Mouse (Mus musculus) erythroblast, embryonic 14.5 days (primary cell): ENCODE results near the gene Rpl18. TPM values are rescaled to one million over a fixed set of nuclear protein-coding genes. Genes with fewer than 3 reads are reported as not detected.
A peak's percentile ranks its signal among the peaks of the same experiment; 100 is the strongest.

ENCODE experiments used
- H3K27me3 ChIP-seq: 2 replicates; pipeline ENCODE4 v1.6.1; 2012; ENCODE audit warnings: inconsistent platforms; ENCODE audit not compliant: control insufficient read depth
- H3K36me3 ChIP-seq: 2 replicates; pipeline ENCODE4 v1.6.1; 2012; ENCODE audit warnings: mild to moderate bottlenecking, inconsistent platforms; ENCODE audit not compliant: control insufficient read depth
- H3K4me1 ChIP-seq: 2 replicates; pipeline ENCODE4 v1.6.1; 2012; ENCODE audit warnings: inconsistent platforms; ENCODE audit not compliant: control insufficient read depth
- H3K4me3 ChIP-seq: replicated peaks from 2 replicates; pipeline ENCODE3; 2012; ENCODE audit warnings: moderate library complexity, mild to moderate bottlenecking, inconsistent platforms
- H3K9me3 ChIP-seq: 2 replicates; pipeline ENCODE4 v1.6.1; 2012; ENCODE audit warnings: low read length, inconsistent platforms, mixed read lengths; ENCODE audit not compliant: control insufficient read depth
- GATA1 ChIP-seq: IDR thresholded peaks from 2 replicates; pipeline ENCODE4 v1.6.1; 2012; ENCODE audit warnings: low read length, inconsistent platforms, mixed read lengths
- TAL1 ChIP-seq: IDR thresholded peaks from 3 replicates; pipeline ENCODE4 v1.6.1; 2012; ENCODE audit warnings: low read length, inconsistent platforms, mixed read lengths
- polyA plus RNA-seq: library from polyadenylated mRNA; stranded (reverse); fragments of >175 nt; gene quantifications from 2 replicates; pipeline ENCODE4 v1.2.3, GENCODE M21; 2012

Rpl18 gene
- polyA plus RNA-seq, 1 experiment: 1,232 TPM

DNA sequence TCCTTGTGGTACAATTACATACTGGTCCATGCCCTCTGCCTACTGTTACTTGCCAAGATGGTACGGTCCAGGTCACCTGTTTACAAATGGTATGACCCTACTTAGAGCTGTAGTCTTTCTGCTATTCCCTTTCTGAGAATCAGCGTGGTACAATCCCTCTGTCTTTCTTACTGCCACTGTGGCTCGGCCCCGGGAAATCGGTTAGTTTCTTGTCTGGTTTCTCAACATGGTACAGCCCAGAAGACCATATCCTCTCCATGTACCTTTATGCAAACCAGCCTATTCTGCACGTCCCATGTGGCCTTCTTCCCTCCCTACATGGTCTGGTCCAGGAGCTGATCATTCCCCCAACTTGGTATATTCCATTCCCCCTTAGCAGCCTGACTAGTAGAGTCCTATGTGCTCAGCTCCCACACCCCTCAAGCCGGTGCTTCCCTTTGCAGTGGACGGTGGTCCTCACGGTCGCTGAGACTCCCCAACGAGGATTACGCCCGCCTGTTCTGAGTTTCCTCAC lies 11.2 kb upstream of the Rpl18 start:
- TF ChIP-seq GATA1 (no peak), TAL1 (no peak)

DNA sequence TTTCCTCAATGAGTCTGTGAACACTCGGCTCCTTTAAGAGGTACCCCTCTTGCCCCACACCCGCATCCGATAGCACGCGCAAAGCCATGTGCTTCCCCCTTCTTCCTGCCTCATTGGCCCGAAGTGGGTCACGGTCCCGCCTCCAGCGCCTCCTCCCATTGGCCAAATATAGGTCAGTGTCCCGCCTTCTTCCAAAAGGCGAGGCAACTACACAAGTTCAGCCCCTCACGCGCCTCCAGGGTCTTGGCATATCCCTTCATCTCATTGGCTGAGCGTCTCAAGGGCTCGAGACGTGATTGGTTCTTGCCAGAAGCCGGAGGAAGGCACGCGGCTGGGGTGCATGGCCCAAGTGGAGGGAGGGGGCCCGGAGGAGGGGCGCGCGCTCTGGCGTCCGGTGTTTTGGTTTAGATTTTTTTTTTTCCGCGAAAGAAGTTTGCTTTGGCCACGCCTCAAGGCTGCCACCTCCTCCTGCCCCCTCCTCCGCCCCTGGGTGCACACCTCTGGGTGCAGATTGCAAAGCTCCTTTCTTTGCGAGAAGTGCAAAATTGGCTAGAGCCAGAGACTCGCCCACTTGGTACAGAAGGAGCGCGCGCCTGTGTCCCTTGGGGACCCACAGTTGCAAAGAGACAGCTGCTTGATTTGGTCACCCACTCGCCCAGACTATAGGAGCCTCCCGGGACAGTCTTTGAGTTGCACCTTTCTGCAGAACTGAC lies 10.4 kb upstream of the Rpl18 start, which contains the start of gene Dbp:
Gene Dbp (plus strand): TSS at position 359 of the 713 bp plus-strand sequence.
- peaks cover 52% of the 10 kb centered on the region for H3K4me1 ChIP-seq
- H3K27me3 ChIP-seq: peaks cover 35% of the 10 kb centered on the region
- peak within 1 kb of the TSS; percentile 67 for H3K4me3 ChIP-seq
- H3K9me3 ChIP-seq: 0 out of 2 replicates have a peak, but pooled peaks cover 2% of the 10 kb centered on the region
- H3K36me3 ChIP-seq: peaks cover 2% of the 10 kb centered on the region
- no peak for TF ChIP-seq GATA1
- TF ChIP-seq TAL1: no peak

More for the DNA sequence above, 11.2 kb upstream of the Rpl18 start:
- peaks cover 2% of the 10 kb centered on the region; the same call in 1 of the 2 replicates for H3K9me3 ChIP-seq
- peaks cover 43% of the 10 kb centered on the region for H3K27me3 ChIP-seq
- H3K4me1 ChIP-seq: peaks cover 52% of the 10 kb centered on the region
- no peaks in the 10 kb centered on the region for H3K36me3 ChIP-seq
- H3K4me3 ChIP-seq: peak overlapping the region; percentile 67

- no peak for TF ChIP-seq TAL1
- H3K4me3 ChIP-seq: peak overlapping the region; percentile 67
- peaks cover 52% of the 10 kb centered on the region for H3K4me1 ChIP-seq
- peaks cover 29% of the 10 kb centered on the region for H3K27me3 ChIP-seq
- H3K9me3 ChIP-seq: 0 out of 2 replicates have a peak, but pooled peaks cover 2% of the 10 kb centered on the region
- peaks cover 7% of the 10 kb centered on the region for H3K36me3 ChIP-seq
Observed at GRCm38 (mm10) chr7:45705443-45705864, 9.8 kb upstream of the Rpl18 start.

GRCm38 (mm10) chr7:45705873-45706281 lies 9.4 kb upstream of the Rpl18 start:
- TF ChIP-seq TAL1 (no peak), GATA1 (no peak)
- peaks cover 52% of the 10 kb centered on the region for H3K4me1 ChIP-seq
- H3K9me3 ChIP-seq: no peaks in the 10 kb centered on the region
- peak overlapping the region; percentile 67 for H3K4me3 ChIP-seq
- peaks cover 12% of the 10 kb centered on the region for H3K36me3 ChIP-seq
- peaks cover 25% of the 10 kb centered on the region for H3K27me3 ChIP-seq

- TF ChIP-seq GATA1: no peak
- no peak for TF ChIP-seq TAL1
- H3K4me3 ChIP-seq: peak overlapping the region; percentile 67
- H3K4me1 ChIP-seq: peaks cover 52% of the 10 kb centered on the region
- peaks cover 16% of the 10 kb centered on the region for H3K27me3 ChIP-seq
- H3K36me3 ChIP-seq: peaks cover 21% of the 10 kb centered on the region
- no peaks in the 10 kb centered on the region for H3K9me3 ChIP-seq
Observed at GRCm38 (mm10) chr7:45706721-45707241, 8.5 kb upstream of the Rpl18 start.

DNA sequence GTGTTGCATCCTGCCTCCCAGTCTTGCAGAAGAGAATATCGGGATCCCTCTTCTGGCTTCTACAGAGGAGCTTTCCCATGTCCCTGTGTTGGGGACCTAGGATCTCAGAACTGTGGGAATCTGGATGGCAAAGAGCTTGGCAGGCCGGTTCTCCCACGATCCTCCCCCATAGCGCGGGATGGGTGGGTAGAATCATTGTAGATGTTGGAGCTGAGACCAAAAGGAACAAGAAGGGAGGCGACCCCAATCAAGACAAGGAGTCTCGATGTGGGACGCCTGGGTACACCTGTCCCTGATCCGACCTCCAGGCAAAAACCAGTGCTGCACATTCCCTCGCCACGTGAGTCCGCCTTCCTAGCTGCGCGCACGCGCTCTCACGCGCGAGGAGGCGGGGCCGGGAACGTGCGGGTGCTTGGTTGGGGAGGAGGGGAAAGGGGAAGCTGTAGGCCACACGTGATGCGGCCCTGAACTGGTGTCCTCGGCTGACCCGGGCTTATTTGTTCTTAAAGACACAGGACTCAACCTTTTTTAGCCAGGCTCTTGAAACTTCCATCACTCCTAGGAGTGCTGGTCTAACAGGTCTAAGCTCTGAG lies 7.8 kb upstream of the Rpl18 start:
- no peak for TF ChIP-seq GATA1
- TF ChIP-seq TAL1: no peak
- Histone ChIP-seq H3K4me1 (peaks cover 56% of the 10 kb centered on the region), H3K36me3 (peaks cover 27% of the 10 kb centered on the region)

DNA sequence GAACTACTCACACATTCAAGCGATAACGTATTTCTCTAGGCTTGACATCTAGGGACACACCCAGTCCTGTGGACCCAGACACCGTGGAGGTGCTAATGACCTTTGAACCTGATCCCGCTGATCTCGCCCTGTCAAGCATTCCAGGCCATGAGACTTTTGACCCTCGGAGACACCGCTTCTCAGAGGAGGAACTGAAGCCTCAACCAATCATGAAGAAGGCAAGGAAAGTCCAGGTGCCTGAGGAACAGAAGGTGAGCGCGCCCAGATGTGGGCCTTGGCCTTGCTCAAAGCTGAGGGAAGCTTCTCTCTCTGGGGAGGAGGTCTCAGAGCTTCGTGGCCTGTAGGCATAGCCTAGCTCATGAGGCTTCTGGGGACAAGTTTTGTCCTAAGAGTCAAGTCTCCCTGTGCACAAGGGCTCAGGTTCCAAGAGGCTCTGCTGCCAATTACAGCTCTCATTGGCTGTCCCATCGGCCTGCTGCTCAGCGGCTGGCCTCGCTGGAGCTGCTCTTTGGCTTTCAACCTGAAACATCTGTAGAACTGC lies 7.0 kb upstream of the Rpl18 start:
- Histone ChIP-seq H3K27me3 (peaks cover 4% of the 10 kb centered on the region; the same call in 1 of the 2 replicates), H3K4me1 (peaks cover 65% of the 10 kb centered on the region), H3K4me3 (no peak overlapping the region), H3K9me3 (no peaks in the 10 kb centered on the region), H3K36me3 (peaks cover 36% of the 10 kb centered on the region)
- TF ChIP-seq TAL1: no peak
- no peak for TF ChIP-seq GATA1

More for the DNA sequence above, 7.8 kb upstream of the Rpl18 start:
- Histone ChIP-seq H3K4me3 (peak overlapping the region; percentile 67), H3K9me3 (no peaks in the 10 kb centered on the region), H3K27me3 (peaks cover 11% of the 10 kb centered on the region)

DNA sequence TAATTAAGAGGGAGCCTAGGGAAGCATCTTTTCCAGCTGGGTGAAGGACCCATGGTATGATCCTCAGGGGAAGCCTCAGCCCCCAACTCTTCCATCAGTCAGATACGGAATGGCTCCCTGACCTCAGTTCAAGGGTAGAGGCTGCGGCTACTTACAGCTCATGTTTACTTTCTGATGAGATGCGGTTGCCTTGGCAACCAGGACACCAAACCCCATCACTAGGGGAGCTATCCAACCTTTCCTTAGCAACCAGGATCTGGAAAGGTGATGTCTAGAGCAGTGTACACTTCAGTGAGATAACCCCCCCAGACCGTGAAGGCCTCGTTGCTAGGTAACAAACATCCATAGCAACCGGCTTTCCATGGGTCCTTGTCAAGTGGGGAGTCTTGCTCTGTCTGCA lies 6.2 kb upstream of the Rpl18 start:
- Histone ChIP-seq H3K9me3 (no peaks in the 10 kb centered on the region), H3K27me3 (peaks cover 4% of the 10 kb centered on the region; the same call in 1 of the 2 replicates), H3K36me3 (peaks cover 43% of the 10 kb centered on the region), H3K4me3 (no peak overlapping the region), H3K4me1 (peaks cover 65% of the 10 kb centered on the region)
- TF ChIP-seq GATA1 (no peak), TAL1 (no peak)

DNA sequence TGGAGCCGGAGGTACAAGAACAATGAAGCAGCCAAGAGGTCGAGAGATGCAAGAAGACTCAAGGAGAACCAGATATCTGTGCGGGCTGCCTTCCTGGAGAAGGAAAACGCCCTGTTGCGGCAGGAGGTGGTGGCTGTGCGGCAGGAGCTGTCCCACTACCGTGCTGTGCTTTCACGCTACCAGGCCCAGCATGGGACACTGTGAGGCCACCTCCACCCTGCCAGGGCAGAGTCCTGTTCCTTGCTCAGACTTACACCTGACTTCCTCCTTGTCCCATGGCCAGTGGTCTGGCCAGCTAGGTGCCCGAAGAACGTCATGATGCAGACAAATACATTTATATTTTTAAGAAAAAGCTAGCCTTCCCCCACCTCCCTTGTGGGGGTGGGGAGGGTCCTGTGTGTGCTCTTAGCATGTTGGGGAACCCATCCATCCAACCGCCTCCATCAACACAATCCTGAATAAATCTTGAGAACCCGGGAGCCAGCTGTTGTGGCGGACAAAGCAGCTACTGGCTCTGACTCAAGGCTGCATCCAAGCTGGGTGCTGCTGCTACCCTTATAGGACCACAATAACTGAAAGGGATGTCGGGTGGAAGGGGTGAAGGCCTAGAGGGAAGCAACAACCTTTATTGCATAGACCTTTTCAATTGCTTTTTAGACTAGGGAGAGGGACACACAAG lies 5.4 kb upstream of the Rpl18 start:
- H3K36me3 ChIP-seq: peaks cover 44% of the 10 kb centered on the region
- peaks cover 65% of the 10 kb centered on the region for H3K4me1 ChIP-seq
- H3K4me3 ChIP-seq: no peak overlapping the region

More for the DNA sequence above, 5.4 kb upstream of the Rpl18 start:
- Histone ChIP-seq H3K27me3 (peaks cover 4% of the 10 kb centered on the region; the same call in 1 of the 2 replicates), H3K9me3 (no peaks in the 10 kb centered on the region)
- no peak for TF ChIP-seq TAL1
- no peak for TF ChIP-seq GATA1
